Mouse (Mus musculus) neural tube, embryonic 14.5 days (tissue): ENCODE results near the gene Chst2. TPM values are rescaled to one million over a fixed set of nuclear protein-coding genes. Genes with fewer than 3 reads are reported as not detected.

Source experiments
- ATAC-seq: fragments of 200-750 bp; cut with Nextera tagmentation; 2 replicates; pipeline ENCODE4 v1.8.0; 2017; ENCODE audit warnings: low read depth, mild to moderate bottlenecking, moderate TSS enrichment, moderate library complexity
- H3K27ac ChIP-seq: fragments of 300-500 bp; sonication (generic); 2 replicates; pipeline ENCODE4 v1.5.1; 2014; ENCODE audit warnings: low read depth, mild to moderate bottlenecking, control low read depth, low read length, moderate library complexity, mixed read lengths
- H3K27me3 ChIP-seq: fragments of 300-500 bp; sonication (generic); 2 replicates; pipeline ENCODE4 v1.6.1; 2014; ENCODE audit warnings: low read length; ENCODE audit not compliant: control insufficient read depth, insufficient read depth
- H3K36me3 ChIP-seq: fragments of 300-500 bp; sonication (generic); 2 replicates; pipeline ENCODE4 v1.6.1; 2014; ENCODE audit warnings: low read length, mixed read lengths; ENCODE audit not compliant: control insufficient read depth, insufficient read depth
- H3K4me1 ChIP-seq: fragments of 300-500 bp; sonication (generic); 2 replicates; pipeline ENCODE4 v1.6.1; 2014; ENCODE audit warnings: low read length; ENCODE audit not compliant: control insufficient read depth, insufficient read depth
- H3K4me2 ChIP-seq: fragments of 300-500 bp; sonication (generic); 2 replicates; pipeline ENCODE4 v1.6.1; 2014; ENCODE audit warnings: mild to moderate bottlenecking, low read depth, low read length, control low read depth
- H3K4me3 ChIP-seq: fragments of 300-500 bp; sonication (generic); 2 replicates; pipeline ENCODE4 v1.5.1; 2014; ENCODE audit warnings: low read depth, low read length, control low read depth, mixed read lengths
- H3K9ac ChIP-seq: fragments of 300-500 bp; sonication (generic); replicated peaks from 2 replicates; pipeline ENCODE4 v1.6.1; 2014; ENCODE audit warnings: low read depth, mild to moderate bottlenecking, control low read depth, low read length, mixed read lengths
- H3K9me3 ChIP-seq: fragments of 300-500 bp; sonication (generic); 2 replicates; pipeline ENCODE4 v1.6.1; 2016; ENCODE audit warnings: low read length; ENCODE audit not compliant: control insufficient read depth
- WGBS: fragments of 180-500 bp; shearing (Covaris S2); extraction: QIAGEN DNeasy Blood & Tissue Kit; methylation state at CpG from one replicate; pipeline ENCODE4 v1.1.7; 2014; 5-methylcytosine and 5-hydroxymethylcytosine counted together
- polyA plus RNA-seq: library from polyadenylated mRNA; unstranded; fragments of >200 nt; fragmentation: Nextera tagmentation; extraction: Ambion mirVana; gene quantifications from 2 replicates; pipeline ENCODE4 v1.2.1, GENCODE M21; 2014

Chst2 gene
- polyA plus RNA-seq, 1 experiment from 2014 or later = 17.4 TPM

DNA sequence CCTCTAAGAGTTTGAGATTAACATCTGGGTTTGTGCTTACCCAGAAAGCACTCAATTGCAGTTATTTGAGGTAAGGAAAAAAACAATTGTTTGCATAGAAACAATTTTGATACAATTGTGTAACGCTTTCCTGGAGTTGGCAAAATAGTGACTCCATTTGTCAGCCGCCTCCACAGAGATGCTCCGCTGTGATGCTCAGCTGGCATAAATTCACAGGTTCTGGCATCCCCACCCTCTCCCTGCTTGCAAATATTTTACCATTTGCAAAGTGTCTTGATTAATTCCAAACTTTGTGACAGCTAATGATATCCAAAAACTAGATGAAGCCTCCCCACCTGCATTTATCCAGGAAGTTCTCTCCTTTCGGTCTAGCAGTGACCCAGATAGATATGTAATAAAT lies 5.5 kb upstream of the Chst2 start:
- Histone ChIP-seq H3K27me3 (no peaks in the 10 kb centered on the region), H3K9ac (no peak overlapping the region), H3K9me3 (no peaks in the 10 kb centered on the region), H3K4me2 (no peak overlapping the region), H3K4me3 (no peak overlapping the region), H3K27ac (no peak overlapping the region), H3K36me3 (no peaks in the 10 kb centered on the region), H3K4me1 (no peaks in the 10 kb centered on the region)
- WGBS = 83% methylated on average over 4 of the region's 4 CpGs
- no peak for ATAC-seq

GRCm38 (mm10) chr9:95407586-95408220 lies 1.2 kb upstream of the Chst2 start:
- no peaks in the 10 kb centered on the region for H3K36me3 ChIP-seq
- no peaks in the 10 kb centered on the region for H3K9me3 ChIP-seq
- peak; percentile 41; the same call in 1 of the 2 replicates for ATAC-seq
- H3K4me2 ChIP-seq = peak overlapping the region; percentile 96
- peaks cover 9% of the 10 kb centered on the region for H3K4me1 ChIP-seq
- H3K9ac ChIP-seq = peak overlapping the region; percentile 78
- peak overlapping the region; percentile 65 for H3K4me3 ChIP-seq
- WGBS = 1% methylated on average over 24 of the region's 24 CpGs
- peak overlapping the region; percentile 79 for H3K27ac ChIP-seq
- no peaks in the 10 kb centered on the region for H3K27me3 ChIP-seq

DNA sequence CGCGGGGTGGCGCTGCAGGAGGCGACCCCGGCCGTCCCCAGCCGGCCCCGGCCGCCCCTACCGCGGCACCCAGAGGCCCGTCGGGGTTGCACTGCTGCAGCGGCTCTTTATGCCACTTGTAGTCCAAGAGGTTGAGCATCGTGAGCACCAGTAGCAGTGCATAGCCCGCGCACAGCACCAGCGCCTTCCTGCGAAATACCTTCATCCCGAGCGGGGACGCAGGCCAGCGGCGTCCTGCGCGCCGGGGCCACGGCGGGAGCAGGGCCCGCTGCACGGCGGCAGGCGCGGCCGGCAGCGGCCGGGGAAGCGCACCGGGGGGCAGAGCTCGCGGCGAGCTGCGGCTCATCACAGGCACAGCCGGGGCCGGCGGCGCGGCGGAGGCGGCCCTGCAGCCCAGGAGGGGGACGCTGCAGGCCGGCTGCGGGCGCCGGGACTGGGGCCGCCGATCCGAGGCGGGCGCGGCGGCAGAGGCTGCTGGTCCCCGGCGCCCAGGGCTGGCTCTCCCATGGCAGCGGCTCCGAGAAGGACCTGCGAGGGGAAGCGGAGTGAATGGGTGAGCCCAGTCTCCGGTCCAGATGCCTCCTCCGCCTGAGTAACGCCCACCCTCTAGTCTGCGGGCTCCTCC lies 464 bp downstream of the Chst2 start:
- under 1% methylated on average over 46 of the region's 72 CpGs for WGBS
- peak overlapping the region; percentile 79 for H3K27ac ChIP-seq
- no peaks in the 10 kb centered on the region for H3K36me3 ChIP-seq
- no peaks in the 10 kb centered on the region for H3K9me3 ChIP-seq
- no peaks in the 10 kb centered on the region for H3K27me3 ChIP-seq
- H3K4me3 ChIP-seq = peak overlapping the region; percentile 65
- ATAC-seq = peak; percentile 47
- peak overlapping the region; percentile 96 for H3K4me2 ChIP-seq
- H3K9ac ChIP-seq = peak overlapping the region; percentile 78
- H3K4me1 ChIP-seq = peaks cover 9% of the 10 kb centered on the region

DNA sequence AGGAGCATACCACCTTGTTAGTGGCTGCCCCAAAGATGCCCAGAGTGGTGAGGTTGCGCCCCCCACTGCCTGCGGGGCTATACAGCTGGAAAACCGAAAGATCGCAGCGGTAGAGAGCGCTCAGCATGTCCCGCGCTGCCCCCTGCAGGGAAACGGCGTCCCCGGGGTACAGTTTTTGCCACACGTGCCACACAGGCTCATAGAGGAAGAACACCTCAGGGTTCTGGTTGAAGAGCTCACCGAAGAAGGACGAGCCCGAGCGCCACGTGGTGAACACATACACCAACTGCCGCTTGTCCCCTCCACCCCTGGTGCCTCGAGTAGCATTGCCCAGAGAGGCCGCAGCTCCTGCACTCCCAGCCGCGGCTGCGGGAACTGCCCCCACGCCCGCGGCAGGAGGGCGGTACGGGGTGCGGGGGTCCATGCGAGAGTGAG lies 994 bp downstream of the Chst2 start:
- Histone ChIP-seq H3K36me3 (no peaks in the 10 kb centered on the region), H3K9me3 (no peaks in the 10 kb centered on the region), H3K4me3 (peak overlapping the region; percentile 65), H3K9ac (peak overlapping the region; percentile 78), H3K27ac (no peak overlapping the region; the same call in 1 of the 2 replicates), H3K27me3 (no peaks in the 10 kb centered on the region), H3K4me2 (peak overlapping the region; percentile 96), H3K4me1 (peaks cover 9% of the 10 kb centered on the region)
- peak; percentile 32 for ATAC-seq
- WGBS = 2% methylated on average over 29 of the region's 30 CpGs

GRCm38 (mm10) chr9:95404811-95405465 lies 1.6 kb downstream of the Chst2 start:
- Histone ChIP-seq H3K9ac (no peak overlapping the region), H3K27me3 (no peaks in the 10 kb centered on the region), H3K4me3 (peak overlapping the region; percentile 65), H3K4me1 (peaks cover 9% of the 10 kb centered on the region), H3K36me3 (no peaks in the 10 kb centered on the region), H3K27ac (no peak overlapping the region), H3K4me2 (peak overlapping the region; percentile 96), H3K9me3 (no peaks in the 10 kb centered on the region)
- no peak for ATAC-seq
- 72% methylated on average over 38 of the region's 38 CpGs for WGBS

DNA sequence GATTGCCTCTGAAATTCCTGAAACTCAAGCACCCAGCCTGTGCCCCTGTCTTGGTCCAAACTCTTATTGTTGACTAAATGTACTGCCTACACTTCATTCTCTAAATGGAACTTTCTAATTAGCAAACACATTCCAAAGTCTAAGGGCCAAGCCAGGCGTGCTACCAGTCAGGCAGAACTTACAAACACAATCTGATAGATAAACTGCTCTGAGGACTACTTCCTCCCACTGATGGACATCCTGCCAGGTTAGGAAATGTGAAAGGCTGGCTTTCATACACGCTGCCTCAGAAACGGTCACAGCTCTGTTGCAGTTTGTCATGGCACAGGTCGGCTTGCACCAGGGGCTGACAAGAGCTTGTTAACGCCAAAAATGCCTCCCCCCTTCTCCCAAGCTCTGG lies 4.8 kb downstream of the Chst2 start:
- Histone ChIP-seq H3K4me2 (no peak overlapping the region), H3K9ac (no peak overlapping the region), H3K4me1 (peaks cover 9% of the 10 kb centered on the region), H3K36me3 (no peaks in the 10 kb centered on the region), H3K4me3 (no peak overlapping the region), H3K9me3 (no peaks in the 10 kb centered on the region), H3K27ac (no peak overlapping the region), H3K27me3 (no peaks in the 10 kb centered on the region)
- WGBS = 62% methylated on average over 5 of the region's 5 CpGs
- no peak for ATAC-seq

GRCm38 (mm10) chr9:95392011-95392410 lies 14.5 kb downstream of the Chst2 start:
- Histone ChIP-seq H3K27ac (no peak overlapping the region), H3K4me3 (no peak overlapping the region), H3K9ac (no peak overlapping the region), H3K36me3 (no peaks in the 10 kb centered on the region), H3K9me3 (no peaks in the 10 kb centered on the region), H3K4me1 (no peaks in the 10 kb centered on the region), H3K4me2 (no peak overlapping the region), H3K27me3 (no peaks in the 10 kb centered on the region)
- no peak for ATAC-seq
- 64% methylated on average over 1 of the region's 1 CpGs for WGBS

DNA sequence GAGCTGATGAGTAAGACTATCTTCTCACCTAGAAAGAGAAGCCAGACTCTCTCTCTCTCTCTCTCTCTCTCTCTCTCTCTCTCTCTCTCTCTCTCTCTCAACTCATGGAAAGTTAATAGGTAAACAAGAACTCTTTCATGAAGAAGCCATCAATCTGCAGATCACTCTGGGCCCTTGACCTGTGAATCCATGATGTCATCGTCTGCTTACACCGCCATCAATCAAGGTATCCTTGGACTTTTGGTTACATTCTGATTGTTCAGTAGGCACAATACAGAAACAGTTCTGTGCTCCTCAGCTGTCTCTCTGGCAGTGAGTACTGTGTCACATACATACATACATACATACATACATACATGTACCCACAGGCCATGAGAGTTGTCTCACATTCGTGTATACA lies 16.6 kb downstream of the Chst2 start:
- no peak overlapping the region for H3K4me2 ChIP-seq
- no peaks in the 10 kb centered on the region for H3K36me3 ChIP-seq
- H3K9ac ChIP-seq = no peak overlapping the region
- H3K27me3 ChIP-seq = no peaks in the 10 kb centered on the region
- no peak overlapping the region for H3K4me3 ChIP-seq
- no peaks in the 10 kb centered on the region for H3K9me3 ChIP-seq
- no peaks in the 10 kb centered on the region for H3K4me1 ChIP-seq
- no peak overlapping the region for H3K27ac ChIP-seq
- WGBS = 89% methylated on average over 3 of the region's 3 CpGs
- ATAC-seq = no peak

DNA sequence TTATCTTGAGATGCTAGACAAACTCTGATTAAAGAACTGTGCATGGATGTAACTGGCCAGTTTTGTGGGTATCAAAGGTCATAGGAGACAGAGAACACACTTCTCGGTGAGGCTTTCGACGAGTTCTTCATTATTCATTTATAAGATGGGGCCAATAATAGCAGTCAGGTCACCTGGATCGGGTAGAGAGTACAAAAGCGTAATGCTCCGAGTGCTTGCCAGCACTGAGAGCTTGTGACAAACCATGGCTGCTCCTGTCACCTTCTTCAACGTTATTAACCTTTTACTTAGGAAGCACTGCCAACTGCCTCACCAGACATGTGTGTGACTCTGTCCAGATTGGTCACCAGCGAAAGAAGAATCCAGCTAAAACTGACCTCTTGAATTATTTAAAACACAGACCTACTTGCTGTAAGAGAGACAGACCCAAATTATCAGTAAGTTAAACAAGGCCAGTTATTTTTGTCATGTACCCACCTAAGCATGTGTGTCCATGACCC lies 18.6 kb downstream of the Chst2 start:
- Histone ChIP-seq H3K9ac (no peak overlapping the region), H3K4me2 (no peak overlapping the region), H3K36me3 (no peaks in the 10 kb centered on the region), H3K4me1 (no peaks in the 10 kb centered on the region), H3K27me3 (no peaks in the 10 kb centered on the region), H3K27ac (no peak overlapping the region), H3K9me3 (no peaks in the 10 kb centered on the region), H3K4me3 (no peak overlapping the region)
- WGBS = 82% methylated on average over 8 of the region's 8 CpGs
- no peak for ATAC-seq
